Mouse (Mus musculus) midbrain, embryonic 14.5 days (tissue): ENCODE results near the gene Yap1. TPM values are rescaled to one million over a fixed set of nuclear protein-coding genes. Genes with fewer than 3 reads are reported as not detected.

ENCODE experiments used
- ATAC-seq: fragments of 200-750 bp; cut with Nextera tagmentation; 2 replicates; pipeline ENCODE4 v1.8.0; 2017; ENCODE audit warnings: moderate number of reproducible peaks, moderate library complexity; ENCODE audit not compliant: low FRiP score, low TSS enrichment
- DNase-seq: peaks from one replicate; pipeline ENCODE4 v3.0.0-alpha.2; 2015
- H3K27ac ChIP-seq: fragments of 300-500 bp; sonication (generic); replicated peaks from 2 replicates; pipeline ENCODE4 v1.5.1; 2014; ENCODE audit warnings: mild to moderate bottlenecking, low read depth, low read length, moderate library complexity
- H3K27me3 ChIP-seq: fragments of 300-500 bp; sonication (generic); 2 replicates; pipeline ENCODE4 v1.6.1; 2014; ENCODE audit warnings: low read length, control low read depth, mixed read lengths; ENCODE audit not compliant: control insufficient read depth, insufficient read depth
- H3K36me3 ChIP-seq: fragments of 300-500 bp; sonication (generic); 2 replicates; pipeline ENCODE4 v1.6.1; 2014; ENCODE audit warnings: low read length, control low read depth; ENCODE audit not compliant: control insufficient read depth, insufficient read depth
- H3K4me1 ChIP-seq: fragments of 300-500 bp; sonication (generic); 2 replicates; pipeline ENCODE4 v1.6.1; 2014; ENCODE audit warnings: mild to moderate bottlenecking, antibody characterized with exemption, low read length, control low read depth; ENCODE audit not compliant: control insufficient read depth, insufficient read depth
- H3K4me2 ChIP-seq: fragments of 300-500 bp; sonication (generic); 2 replicates; pipeline ENCODE4 v1.6.1; 2014; ENCODE audit warnings: mild to moderate bottlenecking, low read length, moderate library complexity
- H3K4me3 ChIP-seq: fragments of 300-500 bp; sonication (generic); replicated peaks from 2 replicates; pipeline ENCODE4 v1.5.1; 2014; ENCODE audit warnings: low read depth, low read length
- H3K9ac ChIP-seq: fragments of 300-500 bp; sonication (generic); replicated peaks from 2 replicates; pipeline ENCODE4 v1.6.1; 2014; ENCODE audit warnings: mild to moderate bottlenecking, low read length, moderate library complexity
- H3K9me3 ChIP-seq: fragments of 300-500 bp; sonication (generic); 2 replicates; pipeline ENCODE4 v1.6.1; 2016; ENCODE audit warnings: low read length, control low read depth, mixed read lengths; ENCODE audit not compliant: control insufficient read depth
- WGBS: fragments of 180-500 bp; shearing (Covaris S2); extraction: QIAGEN DNeasy Blood & Tissue Kit; methylation state at CpG from one replicate; pipeline ENCODE4 v1.1.7; 2014; 5-methylcytosine and 5-hydroxymethylcytosine counted together
- polyA plus RNA-seq: library from polyadenylated mRNA; unstranded; fragments of >200 nt; fragmentation: Nextera tagmentation; extraction: Ambion mirVana; gene quantifications from 2 replicates; pipeline ENCODE4 v1.2.1, GENCODE M21; 2014

The Yap1 gene
- 5.9 and 7.8 TPM in 2 replicates for polyA plus RNA-seq

DNA sequence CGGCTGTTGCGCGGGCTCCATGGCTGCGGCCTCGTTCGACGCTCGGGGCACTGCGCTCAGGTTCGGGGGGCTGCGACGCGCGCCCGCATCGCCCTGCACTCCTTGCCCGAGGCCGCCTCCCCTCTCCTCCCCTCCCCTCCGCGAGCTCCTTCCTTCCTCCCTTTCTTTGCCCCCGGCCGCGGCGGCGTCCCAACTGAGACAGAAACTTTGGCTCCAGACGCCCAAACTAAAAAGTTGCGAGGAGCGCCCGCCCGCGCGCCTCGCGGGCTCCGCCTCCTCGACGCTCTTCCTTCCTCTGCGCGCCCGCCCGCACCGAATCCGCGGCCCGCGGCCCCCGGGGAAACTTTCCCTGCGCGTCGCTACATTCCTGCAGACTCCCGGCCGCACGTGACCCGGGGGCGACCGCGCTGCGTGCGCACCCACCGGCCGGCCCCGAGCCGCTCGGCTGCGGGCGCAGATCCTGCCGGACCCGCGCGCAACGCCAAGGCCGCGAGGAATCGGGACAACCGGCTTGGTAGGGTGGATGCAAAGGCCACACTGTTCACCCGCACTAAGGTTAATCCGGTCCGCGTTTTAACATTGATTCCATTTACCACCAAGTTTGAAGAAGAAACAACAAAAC is at the start of gene Yap1:
Gene Yap1, minus strand, starts transcription at position 227 of the 622 bp plus-strand sequence.
- 0 out of 2 replicates have a peak, but pooled peaks cover 8% of the 10 kb centered on the region for H3K27me3 ChIP-seq
- peaks cover 7% of the 10 kb centered on the region; the same call in 1 of the 2 replicates for H3K4me1 ChIP-seq
- H3K9me3 ChIP-seq = no peaks in the 10 kb centered on the region
- WGBS = 1% methylated on average over 67 of the region's 79 CpGs
- peak within 1 kb of the TSS; percentile 75 for H3K27ac ChIP-seq
- H3K36me3 ChIP-seq = no peaks in the 10 kb centered on the region
- peak within 1 kb of the TSS; percentile 69 for H3K4me3 ChIP-seq
- peak; percentile 84 for ATAC-seq
- H3K9ac ChIP-seq = peak within 1 kb of the TSS; percentile 62
- peak; percentile 90 for DNase-seq
- H3K4me2 ChIP-seq = peak within 1 kb of the TSS; percentile 96

DNA sequence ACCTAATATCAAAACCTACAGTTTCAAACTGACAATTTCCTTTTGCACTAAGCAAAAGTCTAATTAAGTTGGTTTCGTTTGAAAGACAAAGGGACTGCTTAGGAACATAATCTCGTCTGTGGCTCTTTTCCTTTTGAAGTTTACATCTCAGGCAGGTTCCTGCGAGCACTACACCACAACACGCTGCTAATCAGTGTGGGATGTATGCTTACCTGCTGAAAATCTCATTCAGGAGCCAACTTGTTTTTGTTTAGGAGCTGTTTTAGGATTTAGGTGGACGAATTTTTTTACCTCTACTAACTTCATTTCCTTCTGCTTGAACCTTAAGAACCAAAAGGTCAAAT is 38.6 kb upstream of the Yap1 start:
- peak overlapping the region; percentile 64 for H3K4me2 ChIP-seq
- no peaks in the 10 kb centered on the region for H3K36me3 ChIP-seq
- H3K9ac ChIP-seq = peak overlapping the region; percentile 76; the same call in 1 of the 2 replicates
- H3K4me3 ChIP-seq = peak overlapping the region; percentile 64
- peak overlapping the region; percentile 89 for H3K27ac ChIP-seq
- 15% methylated on average over 5 of the region's 5 CpGs for whole genome bisulfite sequencing
- peak; percentile 43; the same call in 1 of the 2 replicates for ATAC-seq
- H3K27me3 ChIP-seq = no peaks in the 10 kb centered on the region
- no peaks in the 10 kb centered on the region for H3K4me1 ChIP-seq
- no peaks in the 10 kb centered on the region for H3K9me3 ChIP-seq
- DNase-seq = no peak

- Histone ChIP-seq H3K4me3 (peak within 1 kb of the TSS; percentile 64), H3K36me3 (no peaks in the 10 kb centered on the region), H3K4me2 (peak within 1 kb of the TSS; percentile 64), H3K27ac (peak within 1 kb of the TSS; percentile 89), H3K9me3 (no peaks in the 10 kb centered on the region), H3K27me3 (no peaks in the 10 kb centered on the region), H3K4me1 (no peaks in the 10 kb centered on the region), H3K9ac (peak within 1 kb of the TSS; percentile 76)
- DNase-seq (peak; percentile 99), ATAC-seq (peak; percentile 98)
- under 1% methylated on average over 39 of the region's 39 CpGs for WGBS
Measured at GRCm38 (mm10) chr9:8042338-8043043, 38.1 kb upstream of the Yap1 start, which contains the start of gene Cfap300. TSS of gene Cfap300 (minus strand) at chr9:8042823.

DNA sequence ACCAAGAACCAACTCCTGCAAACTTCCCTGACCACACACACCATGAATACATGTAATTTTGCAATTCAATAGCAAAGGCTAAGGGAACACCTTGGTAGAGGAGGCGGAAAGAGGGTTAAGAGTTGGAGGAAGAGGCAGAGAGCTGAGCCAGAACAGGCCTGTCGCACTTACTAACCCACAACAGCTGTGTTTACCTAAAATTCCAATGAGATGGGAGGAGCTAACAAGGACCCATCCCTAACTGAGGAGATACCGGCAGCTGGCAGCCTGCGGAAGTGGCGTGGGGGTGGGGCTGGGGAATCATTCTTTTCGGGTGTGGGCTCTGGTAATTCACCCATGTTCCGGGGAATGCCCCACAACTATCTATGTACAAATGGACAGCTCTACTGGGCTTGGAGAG is 31.1 kb upstream of the Yap1 start:
- Histone ChIP-seq H3K4me1 (no peaks in the 10 kb centered on the region), H3K9ac (no peak overlapping the region), H3K27ac (no peak overlapping the region), H3K4me2 (no peak overlapping the region), H3K9me3 (no peaks in the 10 kb centered on the region), H3K27me3 (no peaks in the 10 kb centered on the region), H3K4me3 (no peak overlapping the region), H3K36me3 (no peaks in the 10 kb centered on the region)
- WGBS = 51% methylated on average over 7 of the region's 7 CpGs
- no peak for DNase-seq
- no peak for ATAC-seq

GRCm38 (mm10) chr9:8035091-8035490 is 30.7 kb upstream of the Yap1 start:
- DNase-seq = no peak
- Histone ChIP-seq H3K4me1 (no peaks in the 10 kb centered on the region), H3K36me3 (no peaks in the 10 kb centered on the region), H3K27me3 (no peaks in the 10 kb centered on the region), H3K9ac (no peak overlapping the region), H3K4me2 (no peak overlapping the region), H3K27ac (no peak overlapping the region), H3K4me3 (no peak overlapping the region), H3K9me3 (no peaks in the 10 kb centered on the region)
- 62% methylated on average over 4 of the region's 4 CpGs for WGBS
- no peak for ATAC-seq

GRCm38 (mm10) chr9:8034143-8034542 is 29.7 kb upstream of the Yap1 start:
- 84% methylated on average over 1 of the region's 1 CpGs for WGBS
- Histone ChIP-seq H3K36me3 (no peaks in the 10 kb centered on the region), H3K4me3 (no peak overlapping the region), H3K9ac (no peak overlapping the region), H3K9me3 (no peaks in the 10 kb centered on the region), H3K27ac (no peak overlapping the region), H3K4me2 (no peak overlapping the region), H3K27me3 (no peaks in the 10 kb centered on the region), H3K4me1 (no peaks in the 10 kb centered on the region)
- ATAC-seq (no peak), DNase-seq (no peak)

- no peaks in the 10 kb centered on the region for H3K9me3 ChIP-seq
- no peak for DNase-seq
- no peak overlapping the region for H3K9ac ChIP-seq
- H3K4me1 ChIP-seq = no peaks in the 10 kb centered on the region
- WGBS = 79% methylated on average over 5 of the region's 5 CpGs
- H3K4me2 ChIP-seq = no peak overlapping the region
- no peaks in the 10 kb centered on the region for H3K27me3 ChIP-seq
- no peak overlapping the region for H3K4me3 ChIP-seq
- H3K27ac ChIP-seq = no peak overlapping the region
- H3K36me3 ChIP-seq = no peaks in the 10 kb centered on the region
- ATAC-seq = no peak
Measured at GRCm38 (mm10) chr9:8032847-8033246, 28.5 kb upstream of the Yap1 start.

GRCm38 (mm10) chr9:8018609-8019008 is 14.2 kb upstream of the Yap1 start:
- Histone ChIP-seq H3K4me3 (no peak overlapping the region), H3K4me1 (no peaks in the 10 kb centered on the region), H3K36me3 (no peaks in the 10 kb centered on the region), H3K9ac (no peak overlapping the region), H3K4me2 (no peak overlapping the region), H3K9me3 (no peaks in the 10 kb centered on the region), H3K27me3 (no peaks in the 10 kb centered on the region), H3K27ac (no peak overlapping the region)
- 91% methylated on average over 5 of the region's 5 CpGs for WGBS
- ATAC-seq (no peak), DNase-seq (no peak)
